Mouse (Mus musculus) retina, postnatal 7 days (tissue): Measurements from ENCODE around the gene Cradd.

Experiments used
- DNase-seq: peaks from one replicate; pipeline ENCODE4 v3.0.0-alpha.2; 2012; ENCODE audit warnings: low read depth, low spot score

Gene Cradd

DNA sequence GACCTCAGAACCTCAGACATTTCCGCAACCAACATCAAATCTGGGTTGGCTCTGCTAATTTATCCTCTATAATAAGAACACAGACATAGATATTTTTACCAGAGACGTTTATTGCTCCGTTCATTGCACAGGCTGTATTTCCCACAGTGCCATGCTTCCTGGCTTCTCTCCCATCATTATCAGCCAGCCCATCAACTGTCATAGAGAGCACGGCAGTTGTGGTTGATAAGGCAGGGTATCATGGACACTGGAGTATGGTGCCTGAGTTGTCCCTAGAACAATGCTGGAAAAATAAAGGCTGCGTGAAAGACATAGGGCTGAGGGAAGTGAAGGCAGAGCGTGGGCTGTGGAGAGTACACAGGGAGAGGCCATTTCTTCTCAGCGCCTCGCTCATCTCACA, 116.5 kb downstream of the Cradd start:
- no peak for DNase-seq

DNA sequence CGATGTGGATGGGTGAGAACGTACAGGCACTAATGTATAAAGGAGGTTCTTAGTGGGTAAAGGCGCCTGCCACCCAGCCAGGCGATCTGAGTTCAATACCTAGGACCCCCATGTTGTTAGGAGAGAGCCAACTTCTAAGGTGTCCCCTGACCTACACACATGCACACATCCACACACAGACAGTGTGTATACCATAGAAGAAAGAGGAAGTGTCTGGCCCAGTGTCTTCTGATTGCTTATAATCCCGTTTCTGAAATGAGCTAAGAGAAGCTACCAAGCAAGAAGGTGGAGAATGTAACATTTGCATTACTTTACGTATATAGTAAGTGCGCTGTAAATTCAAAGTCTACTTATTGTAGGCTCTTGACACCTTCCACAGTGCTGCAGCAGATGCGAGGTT, 122.4 kb downstream of the Cradd start:
- no peak for DNase-seq

DNA sequence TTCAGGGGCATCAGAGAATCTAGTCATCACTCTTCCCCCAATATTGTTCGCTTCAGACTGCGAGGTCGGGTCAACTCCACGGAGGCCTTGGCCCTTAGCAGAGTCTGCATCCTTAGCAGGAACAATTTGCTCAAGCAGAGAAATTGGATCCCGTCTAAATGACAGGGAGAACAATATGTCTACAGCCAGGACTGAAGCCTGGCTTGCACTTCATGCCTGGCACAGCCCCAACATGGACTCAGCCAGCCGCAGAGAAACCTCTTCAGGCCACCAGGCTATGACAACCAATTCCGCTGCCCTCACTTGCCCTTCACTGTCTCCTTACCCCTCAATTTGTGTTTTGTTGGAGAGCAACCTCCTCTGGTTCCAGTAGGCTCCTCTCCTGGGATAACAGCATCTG, 123.6 kb downstream of the Cradd start:
- DNase-seq, result no peak

DNA sequence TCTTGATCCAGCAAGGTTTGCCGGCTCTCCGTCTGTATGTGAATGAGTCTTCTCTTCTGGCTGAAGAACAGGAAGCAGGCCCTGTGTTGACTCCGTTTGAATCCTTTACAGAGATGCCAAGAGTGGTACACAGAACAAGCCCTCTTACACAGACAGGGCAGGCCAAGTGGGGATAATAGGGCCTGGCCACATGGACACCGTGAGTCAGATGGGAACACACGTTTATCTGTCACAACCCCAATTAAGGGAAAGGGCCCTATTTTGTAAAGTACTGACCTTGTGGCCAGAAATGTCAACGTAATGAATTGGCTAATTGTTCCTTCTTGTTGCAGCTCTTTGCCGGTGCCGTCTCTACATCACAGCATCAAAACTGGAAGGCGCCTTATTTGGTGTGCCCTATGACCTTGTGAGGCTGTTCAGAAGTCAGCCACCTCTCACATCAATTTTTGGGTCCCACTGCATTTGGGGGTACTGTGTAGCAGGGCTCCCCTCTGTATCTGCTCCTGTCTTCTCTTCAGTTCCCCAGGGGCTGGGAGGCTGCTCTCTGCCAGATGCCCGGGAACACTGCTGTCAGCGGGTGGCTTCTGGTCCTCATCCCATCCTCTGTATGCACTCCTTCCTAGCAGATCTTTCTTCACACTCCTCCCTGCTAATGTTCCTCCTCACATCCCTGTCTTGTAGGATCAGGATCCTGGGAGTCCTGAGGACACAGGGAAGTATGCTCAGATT, 124.2 kb downstream of the Cradd start:
- DNase-seq, result no peak

DNA sequence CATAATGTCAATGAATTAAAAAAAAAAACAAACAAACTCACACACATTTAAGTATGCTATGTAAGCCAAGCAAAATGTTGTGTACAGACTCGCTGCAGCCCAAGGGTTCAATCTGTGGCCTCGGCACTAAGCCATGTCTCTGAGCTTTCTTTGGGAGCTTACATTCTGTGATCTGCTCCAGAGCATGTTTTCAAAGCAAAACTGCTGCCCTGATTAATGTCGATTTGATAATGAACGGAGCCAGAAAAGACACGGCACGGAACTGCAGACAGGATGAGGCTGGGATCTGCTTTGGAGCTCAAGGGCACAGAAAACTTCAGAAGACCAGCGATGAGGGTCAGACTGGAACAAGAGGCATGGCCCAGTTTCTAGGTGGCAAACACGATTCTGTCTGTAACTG, 126.6 kb downstream of the Cradd start:
- no peak for DNase-seq

DNA sequence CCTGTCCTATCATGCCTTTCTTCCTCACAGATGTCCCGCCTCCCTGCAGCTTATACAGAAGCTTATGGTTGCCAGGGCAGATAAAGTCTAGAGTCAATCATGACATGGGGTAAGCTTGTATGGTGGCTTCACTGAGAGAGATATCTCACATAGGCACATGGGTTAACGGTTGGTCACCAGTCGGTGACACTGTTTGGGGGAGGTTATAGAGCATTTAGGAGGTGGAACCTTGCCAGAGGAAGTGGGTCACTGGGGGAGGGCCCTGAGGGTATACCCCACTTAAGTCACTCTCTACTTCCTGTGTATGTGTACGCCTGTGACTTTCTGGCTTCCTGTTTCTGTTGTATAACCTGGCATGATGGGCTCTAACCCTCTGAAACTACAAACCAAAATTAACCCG, 128.2 kb downstream of the Cradd start:
- DNase-seq, result no peak

DNA sequence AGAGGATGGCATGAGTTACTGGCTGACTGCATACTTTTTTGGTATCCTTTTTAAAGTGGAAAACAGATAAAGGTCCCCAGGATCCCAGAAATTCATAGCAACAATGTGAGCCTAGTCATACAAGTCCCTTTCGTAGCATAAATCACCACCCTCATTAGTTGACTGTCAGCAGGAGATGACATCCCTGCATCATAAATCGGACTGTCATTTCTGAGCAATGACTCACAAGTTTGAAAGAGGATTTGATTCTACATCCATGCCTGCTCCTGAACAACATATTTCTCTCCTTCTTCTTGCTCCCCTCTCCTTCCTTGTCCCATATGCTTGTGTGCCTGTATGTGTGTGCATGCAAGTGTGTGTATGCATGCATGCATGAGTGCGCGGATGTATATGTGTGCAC, 129.2 kb downstream of the Cradd start:
- no peak for DNase-seq

DNA sequence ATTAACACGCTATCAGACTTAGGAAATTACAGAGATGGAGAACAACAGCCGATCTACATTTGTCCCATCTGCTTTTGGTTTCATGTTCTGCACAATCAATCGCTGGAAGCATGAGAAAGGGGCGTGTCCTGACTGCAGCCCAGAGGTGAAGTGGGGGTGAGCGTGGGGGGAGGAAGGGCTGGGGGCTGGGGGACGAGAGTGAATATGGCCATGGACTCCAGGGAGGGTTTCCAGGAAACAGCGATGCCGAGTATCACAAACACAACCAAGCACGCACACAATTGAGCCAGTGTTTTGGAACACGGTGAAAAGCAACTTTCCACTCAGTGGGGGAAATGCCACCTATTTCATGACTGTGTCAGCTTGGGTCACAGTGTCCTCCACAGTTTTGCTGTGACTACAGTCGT, 130.1 kb downstream of the Cradd start:
- DNase-seq, result no peak

DNA sequence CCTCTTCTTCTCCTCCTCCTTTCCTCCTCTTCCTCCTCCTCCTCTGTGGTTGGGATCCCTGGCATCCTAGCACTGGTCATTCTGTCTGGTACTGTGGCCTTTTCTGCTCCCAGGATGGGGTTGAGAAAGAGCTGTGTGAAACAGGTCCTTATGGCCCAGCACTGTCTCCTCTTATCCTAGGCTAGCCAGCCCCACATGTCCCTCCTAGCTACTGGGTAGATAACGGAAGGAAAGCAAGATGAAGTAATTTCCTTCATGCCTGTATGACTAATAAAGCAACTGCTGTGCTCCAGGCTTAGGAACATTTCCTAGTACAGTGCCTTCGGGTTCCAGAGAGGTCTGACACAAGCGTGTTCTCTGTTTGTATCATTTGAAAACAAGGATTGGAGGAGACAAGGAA, 132.1 kb downstream of the Cradd start:
- DNase-seq, result no peak

DNA sequence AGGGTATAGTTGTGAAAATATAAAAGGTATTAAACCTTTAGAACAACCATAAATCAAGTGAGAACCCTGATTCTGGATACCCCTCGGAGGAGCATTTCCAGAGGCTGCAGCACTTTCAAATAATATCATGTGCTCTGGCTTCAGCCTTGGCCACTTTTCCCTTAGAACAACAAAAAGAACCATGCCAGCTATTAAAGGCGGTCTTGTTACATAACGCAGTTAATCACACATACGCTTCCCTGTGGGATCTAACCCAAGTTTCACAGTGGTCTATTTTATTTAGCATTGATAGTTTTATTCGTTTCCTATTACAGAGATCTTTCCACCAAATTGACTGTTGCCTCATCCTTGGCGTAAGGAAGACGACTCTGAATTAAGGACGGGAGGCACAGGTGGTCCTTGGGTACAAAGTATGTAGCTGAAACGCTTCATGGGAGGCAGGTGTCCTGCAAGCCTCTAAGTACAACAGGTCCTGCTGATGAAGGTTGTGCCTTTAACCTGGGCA, 132.7 kb downstream of the Cradd start:
- no peak for DNase-seq

DNA sequence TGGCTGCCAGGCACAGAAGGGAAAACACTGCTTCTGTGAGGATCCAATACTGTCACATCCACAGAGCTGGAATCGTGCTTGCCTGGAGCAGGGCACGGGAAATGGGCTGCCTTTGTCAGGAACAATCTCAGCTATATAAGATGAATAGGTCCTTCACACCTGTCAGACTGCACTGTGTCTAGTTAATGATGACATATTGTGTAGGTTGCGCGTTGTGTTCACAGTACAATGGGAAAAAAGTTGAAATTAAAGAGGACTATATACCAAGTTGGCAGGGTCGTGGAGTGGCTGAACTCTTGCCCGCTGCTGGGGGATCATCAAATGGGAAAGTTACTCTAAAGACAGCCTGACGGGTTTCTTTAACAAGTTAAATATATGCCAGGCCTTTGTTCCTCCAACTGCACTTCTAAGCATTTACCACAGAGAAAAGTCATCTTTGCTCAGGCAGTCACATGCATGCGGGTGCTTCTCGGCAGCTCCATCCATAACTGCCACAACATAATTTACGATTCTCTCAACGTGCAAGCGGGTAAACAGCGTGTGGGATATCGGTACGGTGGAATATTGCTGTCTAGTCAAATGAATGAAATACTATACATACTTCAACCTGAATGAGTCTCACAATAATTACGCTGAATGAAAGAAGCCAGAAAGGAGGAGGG, 134.3 kb downstream of the Cradd start:
- DNase-seq, result no peak

DNA sequence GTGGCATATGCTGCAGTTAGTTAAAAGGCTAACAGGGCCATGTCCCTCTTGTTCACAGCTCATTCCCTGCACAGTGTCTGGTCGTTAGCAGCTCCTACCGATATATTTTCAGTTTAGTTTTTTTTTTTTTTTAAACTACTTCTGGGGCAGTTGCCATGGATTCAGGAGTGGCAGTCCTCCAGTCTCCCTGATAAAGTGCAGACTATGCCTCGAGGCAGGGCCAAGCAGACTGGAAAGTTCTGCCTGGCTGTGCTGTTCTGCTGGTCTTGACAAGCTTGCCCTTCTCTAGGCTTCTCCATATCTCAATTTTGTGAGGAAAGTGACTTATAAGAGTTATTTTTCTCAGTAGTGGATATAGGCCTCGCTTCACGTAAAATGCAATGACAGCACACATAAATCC, 139.7 kb downstream of the Cradd start:
- DNase-seq, result no peak

DNA sequence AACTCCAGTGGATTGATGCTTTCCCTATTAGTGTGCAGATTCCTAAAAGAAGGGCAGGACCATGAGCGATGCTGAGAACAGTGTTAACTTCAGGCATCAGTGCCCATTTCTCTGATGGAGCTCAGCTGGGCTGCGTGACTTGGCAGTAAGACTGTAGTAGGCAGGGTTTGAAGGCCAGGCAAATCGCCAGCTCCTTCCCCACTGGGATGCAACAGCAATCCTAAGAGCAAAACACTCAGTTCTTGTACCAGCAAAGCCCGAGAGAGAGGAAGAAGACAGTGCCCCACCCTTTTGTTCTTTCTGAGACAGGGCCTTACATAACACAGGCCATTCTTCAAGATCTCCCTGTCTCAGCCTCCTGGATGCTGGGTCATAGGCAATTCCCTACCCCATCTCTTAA, 140.9 kb downstream of the Cradd start:
- DNase-seq, result no peak

DNA sequence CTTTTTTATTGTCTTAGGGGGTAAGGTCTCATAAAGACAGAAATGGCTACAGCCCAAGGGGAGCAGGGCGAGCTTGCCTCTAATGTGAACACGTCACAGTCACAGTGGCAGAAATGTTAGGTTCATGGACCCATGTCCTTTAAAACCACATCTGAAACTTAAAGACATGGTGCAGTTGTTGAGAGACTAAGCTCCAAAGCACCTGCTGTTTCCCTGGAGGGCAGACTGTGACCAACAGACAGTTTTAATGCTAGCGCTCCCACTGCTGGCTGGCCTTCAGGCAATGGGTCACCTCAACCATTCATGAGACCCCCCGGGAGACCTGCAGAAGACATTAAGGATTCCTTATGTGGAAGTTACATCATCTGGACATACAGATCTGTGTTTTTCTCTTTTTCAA, 141.5 kb downstream of the Cradd start:
- DNase-seq, result no peak

DNA sequence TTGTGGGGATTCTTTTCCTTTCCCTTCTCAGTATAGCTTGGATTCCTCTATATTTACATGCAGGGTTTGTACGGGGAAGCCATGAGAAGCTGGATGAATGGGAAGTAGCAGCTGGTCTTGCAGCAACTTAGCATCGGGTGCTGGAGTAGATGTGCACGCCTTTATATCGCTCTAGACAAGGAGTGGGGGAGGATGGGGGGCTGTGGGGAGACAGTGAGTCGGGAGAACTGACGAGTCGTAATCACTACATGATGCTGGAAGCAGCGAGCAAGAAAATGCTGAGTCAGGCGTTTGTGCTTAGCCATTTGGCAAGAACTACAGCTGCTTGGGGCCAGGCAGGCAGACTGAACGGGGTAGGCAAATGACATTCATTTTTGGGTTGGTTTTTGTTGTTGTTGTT, 142.4 kb downstream of the Cradd start:
- DNase-seq, result no peak

DNA sequence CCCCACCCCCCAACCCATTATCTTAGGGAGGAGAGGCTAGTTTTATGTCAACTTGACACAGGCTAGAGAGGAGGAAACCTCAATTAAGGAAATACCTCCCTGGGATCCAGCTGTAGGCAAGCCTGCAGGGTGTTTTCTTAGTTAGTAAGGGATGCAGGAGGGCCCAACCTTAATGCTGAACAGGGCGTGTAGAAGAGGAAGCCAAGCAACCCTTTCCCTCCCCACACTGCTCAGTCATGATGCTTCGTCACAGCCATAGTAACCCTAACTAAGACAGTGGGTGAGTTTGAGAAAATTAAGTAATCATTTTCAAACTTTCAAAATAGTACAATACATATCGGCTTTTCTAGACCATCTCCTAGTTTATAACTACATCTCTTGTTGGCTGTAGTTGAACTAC, 143.0 kb downstream of the Cradd start:
- no peak for DNase-seq

DNA sequence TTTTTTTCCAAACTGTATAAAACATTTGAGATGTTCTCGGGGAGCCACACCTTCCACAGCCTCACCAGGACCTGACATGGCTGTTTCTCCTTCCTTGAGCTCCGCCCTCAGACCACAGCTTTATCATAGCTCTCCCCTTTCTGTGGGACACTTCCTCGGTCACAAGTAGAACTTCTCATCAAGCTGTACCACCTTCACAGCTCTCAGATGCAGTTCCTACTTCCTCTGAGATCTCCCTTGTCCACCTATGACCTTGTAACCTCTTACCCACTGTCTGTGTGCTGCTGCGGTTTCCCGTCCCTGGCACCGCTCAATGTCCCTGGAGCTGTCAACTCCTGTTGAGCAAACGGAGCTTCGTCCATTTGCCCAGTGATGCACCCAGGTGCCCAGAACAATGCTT, 143.8 kb downstream of the Cradd start:
- no peak for DNase-seq

DNA sequence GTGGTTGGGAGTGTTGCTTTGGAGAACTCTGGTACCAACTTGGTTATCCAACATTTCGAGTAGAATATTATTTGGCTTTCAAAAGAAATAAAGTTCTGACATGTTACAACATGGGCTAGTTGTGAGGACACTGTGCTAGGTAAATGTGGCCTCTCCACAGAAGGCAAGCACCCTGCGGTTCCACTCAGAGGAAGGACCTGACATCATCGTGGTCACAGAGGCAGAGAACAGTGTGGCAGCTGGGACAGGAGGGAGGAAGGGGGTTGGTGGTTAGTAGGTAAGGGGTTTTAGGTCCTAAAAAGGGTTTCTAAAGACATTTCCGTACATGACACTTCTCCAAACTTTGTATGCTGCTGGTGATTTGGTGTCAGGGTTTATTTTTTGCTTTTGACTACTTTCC, 145.1 kb downstream of the Cradd start:
- DNase-seq, result no peak

DNA sequence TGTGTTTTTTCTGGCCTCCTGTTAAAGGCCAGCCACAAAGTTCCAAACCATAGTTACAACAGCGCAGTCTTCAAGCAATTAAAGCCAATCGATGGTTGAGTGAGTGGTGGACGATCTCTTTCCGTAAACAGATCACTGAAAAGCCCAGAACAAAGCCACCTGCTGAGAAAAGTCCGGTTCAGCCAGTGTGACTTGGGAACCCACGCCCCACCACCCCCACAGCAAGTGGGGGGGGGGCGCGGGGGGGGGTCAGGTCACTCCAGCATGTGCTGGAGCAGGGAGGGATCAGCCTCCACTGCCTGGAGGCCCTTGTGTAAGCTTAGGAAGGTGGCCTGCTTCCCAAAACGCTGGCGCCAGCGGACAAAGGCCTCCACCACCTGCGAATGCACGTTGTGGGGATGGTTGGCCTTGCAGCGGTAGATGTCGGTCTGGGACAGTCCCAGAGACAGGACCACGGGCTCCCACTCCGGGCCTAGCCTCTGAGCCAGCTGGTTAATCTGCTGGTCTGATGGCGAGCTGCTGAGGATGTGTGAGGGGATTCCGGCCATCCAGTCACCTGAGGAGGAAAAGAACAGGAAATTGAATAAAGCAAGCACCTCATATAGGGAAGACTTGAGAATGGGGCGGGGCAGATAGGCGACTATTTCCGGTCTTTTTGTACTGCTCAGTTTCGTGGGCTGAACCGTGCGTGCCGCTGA, 148.4 kb downstream of the Cradd start:
- DNase-seq, result no peak

DNA sequence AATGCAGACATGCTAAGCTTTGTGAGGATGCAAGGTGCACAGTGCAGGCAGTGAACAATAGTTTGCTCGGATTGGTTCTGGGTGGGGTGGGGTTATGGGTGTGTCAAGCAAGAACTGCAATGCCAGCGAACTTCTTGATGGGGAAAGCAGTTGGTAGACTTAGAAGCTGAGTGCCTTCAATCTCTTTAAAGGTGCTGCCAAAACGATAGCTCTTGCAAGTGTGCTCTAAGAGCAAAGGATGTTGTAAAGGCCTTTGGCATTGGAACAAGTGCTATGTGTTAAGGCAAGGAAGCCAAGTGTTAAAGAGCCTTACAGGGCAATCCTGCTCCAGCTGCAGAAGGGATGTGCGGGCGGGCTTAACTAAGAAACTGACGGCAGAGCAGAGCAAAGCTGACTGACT, 149.7 kb downstream of the Cradd start:
- DNase-seq, result no peak

DNA sequence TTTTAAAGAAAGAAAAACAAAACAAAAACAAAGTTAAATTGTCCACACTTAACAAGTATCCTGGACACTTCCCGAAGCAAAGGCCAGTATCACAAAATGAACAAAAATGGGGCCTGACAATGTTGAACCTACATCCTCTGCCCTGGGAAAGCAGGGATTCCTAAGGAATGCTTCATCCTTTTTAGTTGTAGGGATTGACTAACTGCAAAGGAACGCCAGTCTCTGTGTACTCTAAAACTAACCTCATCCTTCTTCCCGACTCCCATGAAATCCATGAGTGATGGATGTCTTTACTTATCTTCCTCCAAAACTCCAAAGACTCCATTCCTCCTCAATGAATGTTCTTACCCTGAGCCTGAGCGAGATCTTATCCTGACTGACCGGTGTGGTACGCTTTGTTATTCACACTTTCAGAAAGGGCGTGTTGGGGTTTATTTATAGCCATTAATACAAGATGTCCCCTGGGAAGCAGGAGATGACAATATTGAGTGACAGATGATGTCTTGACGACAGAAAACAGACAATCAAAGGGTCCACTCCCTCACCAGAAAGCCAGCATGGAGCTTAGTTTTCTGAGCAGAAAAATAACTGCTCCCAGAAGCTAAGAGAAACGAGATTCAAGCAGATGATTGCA, 153.1 kb downstream of the Cradd start:
- DNase-seq, result no peak

DNA sequence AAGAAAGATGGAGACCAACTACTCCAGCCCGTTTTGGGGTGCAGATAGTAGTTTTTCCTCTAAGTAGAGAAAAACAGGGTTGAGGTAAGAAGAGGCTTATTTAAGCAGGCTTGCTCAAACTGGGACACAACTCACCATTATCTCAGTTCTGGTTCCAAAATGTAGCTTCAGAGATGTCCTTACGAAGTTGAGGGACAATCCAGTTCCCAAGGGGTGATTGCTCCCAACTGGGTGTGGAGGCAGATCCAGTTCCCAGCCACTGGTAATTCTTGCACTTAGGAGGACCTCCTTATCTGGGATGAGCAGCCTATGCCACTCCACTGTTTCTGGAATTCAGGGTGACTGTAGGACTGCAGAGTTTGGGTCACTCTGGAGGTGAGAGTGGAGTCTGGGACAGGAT, 159.0 kb downstream of the Cradd start:
- DNase-seq, result no peak
